1 mouse cellular context compared by ENCODE assay signal in genomic region chr1:92659392-92659791, GRCm38 (mm10).
TF ChIP-seq lines count a peak whose summit lies in the region.

No protein-coding gene starts in this region.

TF ChIP-seq in MEL, 35 proteins besides CTCF, POLR2A, EP300 and RAD21 (continued from another document):
- TF ChIP-seq MEF2A (IDR thresholded peaks at IDR 0.05; ENCODE audit: extremely low read depth, insufficient replicate concordance, low read depth, low read length, poor library complexity, severe bottlenecking) (no peak), MAX (IDR thresholded peaks at IDR 0.05; ENCODE audit: low read length) (no peak), ETS1 (IDR thresholded peaks at IDR 0.05; ENCODE audit: low read depth, low read length) (peak; percentile 72; the same call in 1 of the 2 replicates), MYB (IDR thresholded peaks at IDR 0.05; ENCODE audit: low read depth, low read length) (no peak; the same call in 1 of the 2 replicates), SIN3A (IDR thresholded peaks at IDR 0.05; ENCODE audit: low read length) (peak; percentile 76), JUND (IDR thresholded peaks at IDR 0.05; ENCODE audit: low read depth, low read length) (no peak), NRF1 (IDR thresholded peaks at IDR 0.05; ENCODE audit: insufficient read depth, low read depth, low read length, poor library complexity, severe bottlenecking) (no peak), ZKSCAN1 (IDR thresholded peaks at IDR 0.05; ENCODE audit: low read depth, low read length) (no peak), ELF1 (IDR thresholded peaks at IDR 0.05; ENCODE audit: low read depth, low read length) (no peak), E2F4 (IDR thresholded peaks at IDR 0.05; ENCODE audit: borderline replicate concordance, low read depth, low read length) (no peak), MAFK (IDR thresholded peaks at IDR 0.05; ENCODE audit: borderline replicate concordance, low read depth, low read length) (no peak), KAT2A (conservative IDR thresholded peaks at IDR 0.05; ENCODE audit: low read depth, low read length) (no peak), BHLHE40 (IDR thresholded peaks at IDR 0.05; ENCODE audit: borderline replicate concordance, low read depth, low read length) (no peak), SMC3 (IDR thresholded peaks at IDR 0.05; ENCODE audit: low read depth, low read length) (no peak), USF2 (IDR thresholded peaks at IDR 0.05; ENCODE audit: borderline replicate concordance in 1 of 2, insufficient read depth in 1 of 2, low read depth in 1 of 2, low read length in 2 of 2) (no peak), MAZ (IDR thresholded peaks at IDR 0.05; ENCODE audit: low read depth, low read length) (no peak), MXI1 (IDR thresholded peaks at IDR 0.05; ENCODE audit: low read depth, low read length) (no peak), TCF12 (IDR thresholded peaks at IDR 0.05; ENCODE audit: low read depth, low read length) (peak; percentile 59; the same call in 1 of the 2 replicates), TBP (IDR thresholded peaks at IDR 0.05; ENCODE audit: low read depth, low read length) (peak; percentile 85), ZMIZ1 (IDR thresholded peaks at IDR 0.05; ENCODE audit: low read depth, low read length) (no peak), ZC3H11A (IDR thresholded peaks at IDR 0.05; ENCODE audit: low read depth, low read length) (no peak), UBTF (IDR thresholded peaks at IDR 0.05; ENCODE audit: borderline replicate concordance, insufficient read depth, low read depth, low read length) (no peak), CHD2 (IDR thresholded peaks at IDR 0.05; ENCODE audit: low read length) (no peak), GATA1 (IDR thresholded peaks at IDR 0.05; ENCODE audit: low read depth, low read length) (peak; percentile 99), MYC (IDR thresholded peaks at IDR 0.05; ENCODE audit: low read depth, low read length) (no peak; the same call in 1 of the 2 replicates), CHD1 (IDR thresholded peaks at IDR 0.05; ENCODE audit: low read depth, low read length) (no peak), POLR2AphosphoS5 (IDR thresholded peaks at IDR 0.05; ENCODE audit: borderline replicate concordance, low read depth, low read length) (no peak), POLR2AphosphoS2 (IDR thresholded peaks at IDR 0.05; ENCODE audit: low read length) (no peak), GABPA (IDR thresholded peaks at IDR 0.05; ENCODE audit: low read depth, low read length) (no peak), TAL1 (IDR thresholded peaks at IDR 0.05; ENCODE audit: low read length) (0 out of 2 replicates have a peak, but pooled peaks have one; percentile 9)
